ENCODE assay signal across 12 mouse cellular contexts in genomic region chr1:193336122-193337017, GRCm38 (mm10). TPM values are rescaled to one million over a fixed set of nuclear protein-coding genes. Genes with fewer than 3 reads are reported as not detected.
DNase-seq lines count a peak whose midpoint lies in the region; ATAC-seq and TF ChIP-seq lines count a peak whose summit lies in the region.
"Had no signal": no experiment of that assay in that cellular context is flagged by ENCODE, and none has a peak within 500 bp of the region (broad histone marks: within the 10 kb centered on the region; RNA-seq: fewer than 3 reads in every experiment).

No protein-coding gene starts in this region.

- H3K36me3 ChIP-seq in hindbrain, embryonic 14.5 days (replicated peaks; ENCODE audit: control insufficient read depth, insufficient read depth): no peaks in the 10 kb centered on the region
- H3K36me3 ChIP-seq: embryonic facial prominence, embryonic 12.5 days; limb, embryonic 15.5 days; midbrain, embryonic 10.5 days had no signal

- peak; percentile 65 for ATAC-seq in Patski
- ATAC-seq in hindbrain, embryonic 14.5 days (ENCODE audit: low FRiP score): no peak

- no peak for TF ChIP-seq CTCF in gastrocnemius, adult 2 months (IDR thresholded peaks at IDR 0.05)
- no peak for TF ChIP-seq CTCF in Patski (IDR thresholded peaks at IDR 0.05)

- in situ Hi-C loops in Patski (cut with MboI; ENCODE audit: low pct_unique_long_range_greater_than_20kb): no loop called here

- POLR2A ChIA-PET in Patski (lab: Charles Lee): no interaction called here

- H3K27ac ChIP-seq in gastrocnemius, adult 2 months: peak overlapping the region; percentile 85
- no peak overlapping the region for H3K27ac ChIP-seq in hindbrain, embryonic 14.5 days
- H3K27ac ChIP-seq: embryonic facial prominence, embryonic 12.5 days; limb, embryonic 15.5 days; midbrain, embryonic 10.5 days had no signal

- H3K9me3 ChIP-seq in hindbrain, embryonic 14.5 days (ENCODE audit: control insufficient read depth, low read length): no peaks in the 10 kb centered on the region
- H3K9me3 ChIP-seq: embryonic facial prominence, embryonic 12.5 days; limb, embryonic 15.5 days; midbrain, embryonic 10.5 days had no signal

- no peaks in the 10 kb centered on the region for H3K27me3 ChIP-seq in Patski
- H3K27me3 ChIP-seq in hindbrain, embryonic 14.5 days (ENCODE audit: control insufficient read depth, insufficient read depth, low read length): no peaks in the 10 kb centered on the region
- H3K27me3 ChIP-seq: limb, embryonic 15.5 days had no signal

- H3K9ac ChIP-seq in hindbrain, embryonic 14.5 days: no peak overlapping the region
- H3K9ac ChIP-seq: embryonic facial prominence, embryonic 12.5 days; limb, embryonic 15.5 days had no signal

- no peak overlapping the region for H3K4me2 ChIP-seq in hindbrain, embryonic 14.5 days (replicated peaks)
- H3K4me2 ChIP-seq: embryonic facial prominence, embryonic 12.5 days; limb, embryonic 15.5 days had no signal

- DNase-seq in gastrocnemius, adult 2 months: peak; percentile 79
- DNase-seq in gastrocnemius, postnatal 10 days: no peak
- no peak for DNase-seq in Patski (ENCODE audit: low read depth, low spot score)
- DNase-seq in gastrocnemius, postnatal 14 days: peak; percentile 42
- peak; percentile 59 for DNase-seq in heart, postnatal 36 days
- DNase-seq in urinary bladder, postnatal 25 days (ENCODE audit: low spot score): no peak
- no peak for DNase-seq in hindbrain, embryonic 14.5 days (ENCODE audit: low spot score)
- DNase-seq in natural killer cell, adult 2 months (ENCODE audit: low spot score in 2 of 2): no peak
- DNase-seq: kidney, postnatal 25 days had no signal

- no peak overlapping the region for H3K4me3 ChIP-seq in gastrocnemius, adult 2 months
- no peak overlapping the region for H3K4me3 ChIP-seq in hindbrain, embryonic 14.5 days (replicated peaks; ENCODE audit: low read length)
- H3K4me3 ChIP-seq: embryonic facial prominence, embryonic 12.5 days; limb, embryonic 15.5 days; midbrain, embryonic 10.5 days had no signal

- intact Hi-C loops in gastrocnemius, adult 2 months (cut with DNase I): no loop called here
- intact Hi-C loops in gastrocnemius, postnatal 14 days (cut with DNase I; ENCODE audit: low total_unique reads): no loop called here
- intact Hi-C loops in heart, postnatal 36 days (cut with DNase I): no loop called here

- WGBS in hindbrain, embryonic 14.5 days: 86% methylated on average over 7 of the region's 7 CpGs

- CTCF ChIA-PET in Patski (lab: Charles Lee): interaction anchor here (1.0 to 17.8 kb wide), 3 partner anchors 15 to 39 kb away, joined by 3 to 297 read pairs (median 3); partner anchors contain the start of gene Camk1g

- 0 out of 2 replicates have a peak, but pooled peaks cover 7% of the 10 kb centered on the region for H3K4me1 ChIP-seq in hindbrain, embryonic 14.5 days (replicated peaks; ENCODE audit: control insufficient read depth, insufficient read depth, low read length)
- H3K4me1 ChIP-seq: embryonic facial prominence, embryonic 12.5 days had no signal

RNA-seq across cellular contexts. Expression of gene Camk1g, which starts 33.7 kb away (rescaled TPM):
- under 1 TPM in 1 of 2 experiments, not detected in 1; 0.22 TPM for total RNA-seq in gastrocnemius, adult 2 months (2021)
- total RNA-seq in gastrocnemius, postnatal 10 days (2021): under 1 TPM; 0.42 to 0.47 TPM
- 0.69 TPM for polyA plus RNA-seq in Patski (2021)
- under 1 TPM; 0.18 to 0.33 TPM for total RNA-seq in gastrocnemius, postnatal 14 days (2021)
- 1 to 10 TPM in 1 of 2 experiments, not detected in 1; 1.0 TPM for total RNA-seq in heart, postnatal 36 days (2021)
- polyA plus RNA-seq in hindbrain, embryonic 14.5 days (2014; fragmentation: Nextera tagmentation; extraction: Ambion mirVana): 39.9 and 45.2 TPM in 2 replicates

Comparison
In these comparisons a context has a peak if more than half of its experiments do, and no peak if none do; other contexts are left out.
1. DNase-seq: peak in gastrocnemius, adult 2 months (single experiment), gastrocnemius, postnatal 14 days (single experiment) and heart, postnatal 36 days (2 of 2); none in gastrocnemius, postnatal 10 days (single experiment), Patski (single experiment), urinary bladder, postnatal 25 days (single experiment), hindbrain, embryonic 14.5 days (single experiment) and natural killer cell, adult 2 months (0 of 2).